Mouse (Mus musculus) ES-E14 (cell line): ENCODE data around the gene Hsdl1.

Experiments used
- CHD2 ChIP-seq: IDR thresholded peaks from 2 replicates; pipeline ENCODE4 v1.6.1; 2014; ENCODE audit warnings: mild to moderate bottlenecking, low read depth, low read length, inconsistent platforms
- HCFC1 ChIP-seq: IDR thresholded peaks from 2 replicates; pipeline ENCODE4 v1.6.1; 2012; ENCODE audit warnings: low read length, inconsistent platforms, borderline replicate concordance; ENCODE audit not compliant: insufficient read depth
- MAFK ChIP-seq: IDR thresholded peaks from 2 replicates; pipeline ENCODE4 v1.6.1; 2014; ENCODE audit warnings: mild to moderate bottlenecking, low read depth, low read length, inconsistent platforms; ENCODE audit not compliant: insufficient read depth
- ZC3H11A ChIP-seq: IDR thresholded peaks from 2 replicates; pipeline ENCODE4 v1.6.1; 2012; ENCODE audit warnings: low read depth, mild to moderate bottlenecking, inconsistent platforms, low read length, borderline replicate concordance
- ZNF384 ChIP-seq: IDR thresholded peaks from 2 replicates; pipeline ENCODE4 v1.6.1; 2012; ENCODE audit warnings: low read depth, low read length, inconsistent platforms

GRCm38 (mm10) chr8:119530937-119531336 lies 44.0 kb downstream of the Hsdl1 start:
- TF ChIP-seq ZNF384: no peak
- no peak for TF ChIP-seq ZC3H11A
- TF ChIP-seq CHD2: no peak
- TF ChIP-seq HCFC1: no peak
- TF ChIP-seq MAFK: no peak
